Mouse (Mus musculus): ENCODE measurements around the gene Olfr52. TPM values are rescaled to one million over a fixed set of nuclear protein-coding genes. Genes with fewer than 3 reads are reported as not detected.

Olfr52 gene
- polyA plus RNA-seq, 1 experiment = not detected

GRCm38 (mm10) chr2:86161738-86162137 lies 23.7 kb downstream of the Olfr52 start, which contains the start of gene Olfr1042:
Gene Olfr1042 (minus strand): TSS chr2:86161838.
- TF ChIP-seq POLR2A (IDR thresholded peaks at IDR 0.05; ENCODE audit: borderline replicate concordance, control insufficient read depth, low read depth, low read length) (no peak), CTCF (IDR thresholded peaks at IDR 0.05; ENCODE audit: control insufficient read depth, insufficient read depth, low read length) (no peak)
- 86% methylated on average over 2 of the region's 2 CpGs for WGBS
- Histone ChIP-seq H3K4me3 (replicated peaks; ENCODE audit: control insufficient read depth, low read depth, low read length) (no peak within 1 kb of the TSS), H3K27ac (ENCODE audit: control insufficient read depth, insufficient read depth, low read depth, low read length, poor library complexity) (no peak within 1 kb of the TSS), H3K4me1 (ENCODE audit: control insufficient read depth, insufficient read depth, low read length) (no peaks in the 10 kb centered on the region)

- no peak for TF ChIP-seq POLR2A (IDR thresholded peaks at IDR 0.05; ENCODE audit: borderline replicate concordance, control insufficient read depth, low read depth, low read length)
- no peak for TF ChIP-seq CTCF (IDR thresholded peaks at IDR 0.05; ENCODE audit: control insufficient read depth, insufficient read depth, low read length)
- Histone ChIP-seq H3K27ac (ENCODE audit: control insufficient read depth, insufficient read depth, low read depth, low read length, poor library complexity) (no peak within 1 kb of the TSS), H3K4me3 (replicated peaks; ENCODE audit: control insufficient read depth, low read depth, low read length) (no peak within 1 kb of the TSS), H3K4me1 (ENCODE audit: control insufficient read depth, insufficient read depth, low read length) (no peaks in the 10 kb centered on the region)
- WGBS = 67% methylated on average over 1 of the region's 1 CpGs
These were observed 38.9 kb downstream of the Olfr52 start, which contains the start of gene Olfr1040 for GRCm38 (mm10) chr2:86146632-86147031. Gene Olfr1040 (minus strand): TSS chr2:86146732.

GRCm38 (mm10) chr2:86135828-86136227 lies 49.7 kb downstream of the Olfr52 start, which contains the start of gene Olfr1039:
Gene Olfr1039 (minus strand): TSS chr2:86135928.
- no peak within 1 kb of the TSS for H3K27ac ChIP-seq (ENCODE audit: control insufficient read depth, insufficient read depth, low read depth, low read length, poor library complexity)
- TF ChIP-seq CTCF (IDR thresholded peaks at IDR 0.05; ENCODE audit: control insufficient read depth, insufficient read depth, low read length) (no peak), POLR2A (IDR thresholded peaks at IDR 0.05; ENCODE audit: borderline replicate concordance, control insufficient read depth, low read depth, low read length) (no peak)
- 81% methylated on average over 1 of the region's 1 CpGs for WGBS
- H3K4me1 ChIP-seq (ENCODE audit: control insufficient read depth, insufficient read depth, low read length) = no peaks in the 10 kb centered on the region
- no peak within 1 kb of the TSS for H3K4me3 ChIP-seq (replicated peaks; ENCODE audit: control insufficient read depth, low read depth, low read length)

Other genes starting within 250 kb of the Olfr52 start
- gene Olfr1028, start 235.2 kb downstream of the Olfr52 start, polyA plus RNA-seq (2011; ENCODE audit: insufficient read depth, insufficient read length, low replicate concordance, missing spikeins) = not detected in 2 replicates
- not detected in 2 replicates for gene Olfr1029, start 211.8 kb downstream of the Olfr52 start, polyA plus RNA-seq (2011; ENCODE audit: insufficient read depth, insufficient read length, low replicate concordance, missing spikeins)
- gene Olfr1030, start 206.4 kb downstream of the Olfr52 start, polyA plus RNA-seq (2011; ENCODE audit: insufficient read depth, insufficient read length, low replicate concordance, missing spikeins) = 0.65 TPM in 1 of 2 replicates, not detected in the other
- gene Olfr1031, start 195.4 kb downstream of the Olfr52 start, polyA plus RNA-seq (2011; ENCODE audit: insufficient read depth, insufficient read length, low replicate concordance, missing spikeins) = not detected in 2 replicates
- gene Olfr1032, start 180.1 kb downstream of the Olfr52 start, polyA plus RNA-seq (2011; ENCODE audit: insufficient read depth, insufficient read length, low replicate concordance, missing spikeins) = not detected in 2 replicates
- gene Olfr1033, start 165.1 kb downstream of the Olfr52 start, polyA plus RNA-seq (2011; ENCODE audit: insufficient read depth, insufficient read length, low replicate concordance, missing spikeins) = not detected in 2 replicates
- gene Olfr1034, start 139.8 kb downstream of the Olfr52 start, polyA plus RNA-seq (2011; ENCODE audit: insufficient read depth, insufficient read length, low replicate concordance, missing spikeins) = not detected in 2 replicates
- not detected in 2 replicates for gene Olfr1036, start 111.7 kb downstream of the Olfr52 start, polyA plus RNA-seq (2011; ENCODE audit: insufficient read depth, insufficient read length, low replicate concordance, missing spikeins)
- not detected in 2 replicates for gene Olfr1037, start 98.3 kb downstream of the Olfr52 start, polyA plus RNA-seq (2011; ENCODE audit: insufficient read depth, insufficient read length, low replicate concordance, missing spikeins)
- gene Olfr1039, start 49.8 kb downstream of the Olfr52 start, polyA plus RNA-seq (2011; ENCODE audit: insufficient read depth, insufficient read length, low replicate concordance, missing spikeins) = not detected in 2 replicates
- gene Olfr1040, start 39.0 kb downstream of the Olfr52 start, polyA plus RNA-seq (2011; ENCODE audit: insufficient read depth, insufficient read length, low replicate concordance, missing spikeins) = not detected in 2 replicates
- gene Olfr1042, start 23.8 kb downstream of the Olfr52 start, polyA plus RNA-seq (2011; ENCODE audit: insufficient read depth, insufficient read length, low replicate concordance, missing spikeins) = not detected in 2 replicates
- not detected in 2 replicates for gene Olfr1043, start 18.2 kb downstream of the Olfr52 start, polyA plus RNA-seq (2011; ENCODE audit: insufficient read depth, insufficient read length, low replicate concordance, missing spikeins)
- gene Olfr1044, start 7.9 kb downstream of the Olfr52 start, polyA plus RNA-seq (2011; ENCODE audit: insufficient read depth, insufficient read length, low replicate concordance, missing spikeins) = not detected in 2 replicates
- not detected in 2 replicates for gene Olfr1045, start 17.3 kb upstream of the Olfr52 start, polyA plus RNA-seq (2011; ENCODE audit: insufficient read depth, insufficient read length, low replicate concordance, missing spikeins)
- not detected in 2 replicates for gene Olfr1046, start 33.6 kb upstream of the Olfr52 start, polyA plus RNA-seq (2011; ENCODE audit: insufficient read depth, insufficient read length, low replicate concordance, missing spikeins)
- not detected in 2 replicates for gene Olfr1047, start 45.7 kb upstream of the Olfr52 start, polyA plus RNA-seq (2011; ENCODE audit: insufficient read depth, insufficient read length, low replicate concordance, missing spikeins)
- not detected in 2 replicates for gene Olfr1048, start 54.6 kb upstream of the Olfr52 start, polyA plus RNA-seq (2011; ENCODE audit: insufficient read depth, insufficient read length, low replicate concordance, missing spikeins)
- gene Olfr1049, start 72.6 kb upstream of the Olfr52 start, polyA plus RNA-seq (2011; ENCODE audit: insufficient read depth, insufficient read length, low replicate concordance, missing spikeins) = not detected in 2 replicates
- gene Olfr1051, start 93.4 kb upstream of the Olfr52 start, polyA plus RNA-seq (2011; ENCODE audit: insufficient read depth, insufficient read length, low replicate concordance, missing spikeins) = not detected in 2 replicates
- not detected in 2 replicates for gene Olfr1052, start 106.8 kb upstream of the Olfr52 start, polyA plus RNA-seq (2011; ENCODE audit: insufficient read depth, insufficient read length, low replicate concordance, missing spikeins)
- not detected in 2 replicates for gene Olfr1053, start 129.6 kb upstream of the Olfr52 start, polyA plus RNA-seq (2011; ENCODE audit: insufficient read depth, insufficient read length, low replicate concordance, missing spikeins)
- not detected in 2 replicates for gene Olfr1054, start 149.8 kb upstream of the Olfr52 start, polyA plus RNA-seq (2011; ENCODE audit: insufficient read depth, insufficient read length, low replicate concordance, missing spikeins)
- not detected in 2 replicates for gene Olfr1055, start 164.6 kb upstream of the Olfr52 start, polyA plus RNA-seq (2011; ENCODE audit: insufficient read depth, insufficient read length, low replicate concordance, missing spikeins)
- gene Olfr1056, start 176.8 kb upstream of the Olfr52 start, polyA plus RNA-seq (2011; ENCODE audit: insufficient read depth, insufficient read length, low replicate concordance, missing spikeins) = not detected in 2 replicates
- gene Olfr1057, start 192.7 kb upstream of the Olfr52 start, polyA plus RNA-seq (2011; ENCODE audit: insufficient read depth, insufficient read length, low replicate concordance, missing spikeins) = not detected in 2 replicates
- gene Olfr1058, start 202.9 kb upstream of the Olfr52 start, polyA plus RNA-seq (2011; ENCODE audit: insufficient read depth, insufficient read length, low replicate concordance, missing spikeins) = not detected in 2 replicates
- not detected in 2 replicates for gene Olfr1061, start 228.4 kb upstream of the Olfr52 start, polyA plus RNA-seq (2011; ENCODE audit: insufficient read depth, insufficient read length, low replicate concordance, missing spikeins)
- gene Olfr1062, start 241.1 kb upstream of the Olfr52 start, polyA plus RNA-seq (2011; ENCODE audit: insufficient read depth, insufficient read length, low replicate concordance, missing spikeins) = 0.45 and 0.97 TPM in 2 replicates

Measured in bone marrow, adult 2 months (tissue).